Mouse (Mus musculus): ENCODE results near the gene Rasgrf1.

Gene Rasgrf1

DNA sequence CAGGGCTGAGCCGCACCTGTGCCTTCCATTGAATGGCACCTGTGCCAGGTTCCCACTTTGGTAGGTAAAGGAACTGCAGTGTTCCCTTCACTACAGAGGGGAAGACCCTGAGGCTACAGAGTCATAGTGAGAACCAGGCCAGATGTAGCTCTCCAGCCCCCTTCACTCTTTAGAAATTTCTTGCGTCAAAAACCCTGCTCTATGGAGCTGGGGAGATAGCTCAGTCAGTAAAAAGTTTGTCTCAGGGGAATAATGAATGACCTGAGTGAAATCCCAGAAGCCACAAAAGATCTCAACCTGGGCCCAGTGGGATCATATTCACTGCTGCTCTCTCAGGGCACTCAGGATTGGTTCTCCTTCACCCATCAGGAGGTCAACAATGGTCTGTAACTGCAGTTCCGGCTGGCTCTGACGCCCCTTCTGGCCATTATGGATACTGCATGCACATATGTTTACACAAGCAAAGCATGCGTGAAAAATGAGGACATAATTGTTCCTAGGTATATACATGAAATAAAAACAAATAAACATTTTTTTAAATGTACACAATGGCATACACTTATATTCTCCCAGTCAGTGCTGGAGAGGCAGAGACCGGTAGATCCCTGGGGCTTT, 59.2 kb downstream of the Rasgrf1 start:
- DNase-seq (ENCODE audit: extremely low read depth, low read depth): no peak

DNA sequence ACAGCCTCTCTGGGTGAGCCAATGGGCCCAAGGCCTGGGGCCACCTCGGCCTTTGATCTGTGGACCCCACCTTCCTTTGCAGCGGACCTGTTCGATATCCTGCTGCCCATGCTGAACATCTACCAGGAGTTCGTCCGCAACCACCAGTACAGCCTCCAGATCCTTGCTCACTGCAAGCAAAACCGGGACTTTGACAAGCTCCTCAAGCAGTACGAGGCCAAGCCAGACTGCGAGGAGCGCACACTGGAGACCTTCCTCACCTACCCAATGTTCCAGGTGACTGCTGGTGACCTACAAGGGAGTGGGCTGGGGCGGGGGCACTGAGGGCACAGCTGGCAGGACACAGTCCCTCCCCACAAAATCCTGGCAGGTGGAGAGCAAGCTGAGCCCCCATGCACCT, 60.6 kb downstream of the Rasgrf1 start:
- no peak for DNase-seq (ENCODE audit: extremely low read depth, low read depth)

DNA sequence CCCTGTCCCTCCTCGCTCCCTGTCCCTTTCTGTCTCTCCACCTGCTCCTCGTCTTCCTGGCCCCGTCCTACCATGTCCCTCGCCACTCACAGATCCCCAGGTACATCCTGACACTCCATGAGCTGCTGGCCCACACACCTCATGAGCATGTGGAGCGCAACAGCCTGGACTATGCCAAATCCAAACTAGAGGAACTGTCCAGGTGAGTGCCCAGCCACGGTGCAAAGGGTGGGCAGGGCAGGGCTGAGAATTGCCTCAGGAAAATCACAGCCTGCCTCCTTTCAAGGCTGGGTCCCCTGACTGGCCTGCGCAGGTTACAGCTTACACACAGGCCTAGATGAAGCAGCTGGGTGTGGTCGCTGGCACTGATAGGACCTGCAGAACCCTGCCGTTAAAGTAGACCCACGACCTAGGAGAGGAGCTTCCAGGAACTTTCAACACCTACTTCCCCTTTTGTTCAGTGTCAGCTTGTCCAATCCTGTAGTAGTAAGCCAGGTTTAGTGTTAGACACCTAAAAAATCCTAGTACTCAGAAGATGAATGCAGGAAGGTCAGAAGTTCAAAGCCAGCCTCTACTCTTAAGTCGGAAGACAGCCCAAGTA, 61.3 kb downstream of the Rasgrf1 start:
- DNase-seq (ENCODE audit: extremely low read depth, low read depth): peak; percentile 17

- no peak for DNase-seq (ENCODE audit: extremely low read depth, low read depth)
These were observed 62.6 kb downstream of the Rasgrf1 start for GRCm38 (mm10) chr9:89972321-89972720.

DNA sequence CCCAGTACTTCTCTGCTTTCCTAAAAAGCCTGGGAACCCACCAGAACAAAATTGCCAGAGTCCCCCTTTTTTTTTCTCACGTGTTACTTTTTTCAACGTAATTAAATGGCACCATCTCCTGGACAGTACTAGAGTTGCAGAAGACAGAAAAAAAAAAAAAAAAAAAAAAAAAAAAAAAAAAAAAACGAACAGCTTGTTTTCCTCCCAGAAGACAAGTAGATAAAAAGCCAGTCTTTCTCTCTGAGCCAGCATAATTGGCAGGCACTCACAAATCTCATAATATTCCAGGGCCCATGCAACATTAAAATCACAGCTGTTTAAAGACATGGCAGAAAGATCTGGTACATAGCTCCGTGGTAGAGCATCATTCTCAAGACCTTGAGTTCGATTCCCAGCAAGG, 64.1 kb downstream of the Rasgrf1 start:
- DNase-seq (ENCODE audit: extremely low read depth, low read depth): no peak

DNA sequence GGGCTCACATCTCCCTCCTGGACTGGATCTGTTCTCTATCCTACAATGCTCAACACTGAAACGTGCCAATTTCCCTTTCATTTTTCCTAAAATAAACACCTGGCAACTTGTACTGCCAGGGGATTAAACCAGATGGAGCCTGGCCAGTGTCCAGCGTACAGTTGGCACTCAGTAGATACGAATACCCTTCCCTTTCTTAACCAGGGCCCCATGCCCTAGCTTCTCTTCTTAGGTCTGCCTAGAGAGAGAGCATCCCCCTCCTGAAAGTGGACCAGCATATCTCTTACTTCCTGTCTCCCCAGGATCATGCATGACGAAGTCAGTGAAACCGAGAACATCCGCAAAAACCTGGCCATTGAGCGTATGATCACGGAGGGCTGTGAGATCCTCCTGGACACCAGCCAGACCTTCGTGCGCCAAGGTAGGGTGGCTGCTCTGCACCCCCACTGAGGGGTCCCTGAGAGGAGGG, 64.8 kb downstream of the Rasgrf1 start:
- DNase-seq (ENCODE audit: extremely low read depth, low read depth): no peak

GRCm38 (mm10) chr9:89976366-89976940, 66.7 kb downstream of the Rasgrf1 start:
- no peak for DNase-seq (ENCODE audit: extremely low read depth, low read depth)

- no peak for DNase-seq (ENCODE audit: extremely low read depth, low read depth)
These were observed 69.5 kb downstream of the Rasgrf1 start for GRCm38 (mm10) chr9:89979248-89979647.

GRCm38 (mm10) chr9:89982256-89982655, 72.5 kb downstream of the Rasgrf1 start:
- no peak for DNase-seq (ENCODE audit: extremely low read depth, low read depth)

- DNase-seq (ENCODE audit: extremely low read depth, low read depth): no peak
These were observed 78.3 kb downstream of the Rasgrf1 start for GRCm38 (mm10) chr9:89988053-89988452.

DNA sequence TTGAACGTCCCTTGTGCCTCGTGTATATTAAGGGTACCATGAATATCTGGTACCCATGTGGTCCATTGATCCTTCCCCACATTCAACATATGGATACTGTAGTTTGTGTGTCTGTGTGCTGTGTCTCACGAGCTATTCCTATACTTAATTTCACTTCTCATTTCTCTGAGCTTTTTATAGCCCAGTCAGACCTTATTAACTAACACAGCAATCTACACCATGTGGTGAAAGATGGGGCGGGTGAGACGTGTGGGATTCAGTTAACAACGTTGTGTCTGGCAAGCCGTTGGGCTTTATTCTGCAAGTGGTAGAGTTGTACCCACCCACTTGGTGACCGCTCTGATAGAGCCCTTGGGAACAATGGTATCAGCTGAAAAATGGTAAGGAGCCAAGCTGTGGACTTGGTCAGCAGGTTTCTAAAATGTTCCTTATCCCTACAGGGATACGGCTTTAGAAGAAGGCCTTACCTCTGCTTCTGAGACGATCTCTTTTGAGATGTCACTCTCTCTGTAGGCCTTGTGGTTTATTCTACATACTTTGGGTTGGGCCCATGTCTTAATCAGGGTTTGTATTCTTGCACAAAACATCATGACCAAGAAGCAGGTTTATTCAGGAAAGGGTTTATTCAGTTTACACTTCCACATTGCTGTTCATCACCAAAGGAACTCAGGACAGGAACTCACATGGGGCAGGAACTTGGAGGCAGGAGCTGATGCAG, 79.3 kb downstream of the Rasgrf1 start:
- no peak for DNase-seq (ENCODE audit: extremely low read depth, low read depth)

DNA sequence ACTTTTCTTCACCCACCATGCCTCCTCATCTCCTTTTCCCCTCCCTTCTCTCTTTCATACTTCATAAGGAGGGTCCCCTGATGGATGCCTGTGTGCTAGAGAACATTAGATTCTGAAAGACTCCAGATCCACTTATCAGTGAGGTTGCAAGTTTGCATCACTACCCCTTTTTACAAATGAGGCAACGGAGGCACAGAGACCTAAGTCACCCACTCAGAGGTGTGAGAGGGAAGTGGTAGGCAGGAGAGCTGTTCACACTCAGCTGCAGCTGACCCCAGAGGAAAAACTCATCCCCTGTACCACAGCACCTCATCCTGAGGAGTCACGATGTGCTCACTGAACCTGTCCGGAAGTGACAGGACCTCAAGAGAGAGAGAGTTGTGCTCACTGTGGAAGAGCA, 96.7 kb downstream of the Rasgrf1 start:
- no peak for DNase-seq (ENCODE audit: extremely low read depth, low read depth)

DNA sequence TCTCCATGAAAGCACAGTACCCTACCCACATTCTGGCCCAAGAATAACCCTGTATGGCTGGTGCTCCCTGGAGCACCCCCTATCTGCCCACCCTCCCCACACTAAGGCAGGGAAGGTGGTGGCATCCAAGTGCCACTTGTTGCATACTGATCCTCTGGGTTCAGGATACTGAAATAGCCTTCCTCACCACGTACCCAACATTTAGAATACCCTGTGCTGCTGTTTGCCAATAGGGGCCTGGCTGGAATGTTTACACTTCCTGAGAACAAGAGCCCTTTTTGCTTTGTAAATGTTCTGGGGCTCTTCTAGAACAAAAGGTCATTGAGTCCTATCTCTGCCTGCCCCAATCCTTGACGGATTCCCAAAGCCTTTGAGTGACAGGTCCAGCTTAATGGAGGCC, 97.4 kb downstream of the Rasgrf1 start:
- no peak for DNase-seq (ENCODE audit: extremely low read depth, low read depth)

DNA sequence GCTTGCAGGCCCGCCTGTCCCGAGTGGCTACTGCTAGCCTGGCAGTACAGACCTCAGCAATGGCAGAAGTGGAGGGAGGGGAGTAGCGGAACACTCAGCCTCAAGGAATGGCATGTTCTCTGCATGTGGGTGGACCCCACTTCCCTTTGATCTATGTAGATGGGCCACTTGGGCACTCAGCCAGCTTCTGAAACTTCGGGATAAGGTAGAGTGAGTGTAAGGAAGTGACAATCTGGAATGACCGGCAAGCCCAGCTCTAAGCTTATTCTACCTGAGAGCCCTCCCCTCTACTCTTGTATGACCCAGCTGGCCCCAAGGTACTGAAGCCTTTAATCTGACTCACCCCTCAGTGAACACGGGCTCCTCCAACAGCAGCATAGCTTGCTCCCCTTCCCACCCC, 98.4 kb downstream of the Rasgrf1 start:
- DNase-seq (ENCODE audit: extremely low read depth, low read depth): no peak

GRCm38 (mm10) chr9:90011849-90012248, 102.1 kb downstream of the Rasgrf1 start:
- DNase-seq (ENCODE audit: extremely low read depth, low read depth): no peak

GRCm38 (mm10) chr9:90014649-90015048, 104.9 kb downstream of the Rasgrf1 start:
- no peak for DNase-seq (ENCODE audit: extremely low read depth, low read depth)

- no peak for DNase-seq (ENCODE audit: extremely low read depth, low read depth)
These were observed 106.5 kb downstream of the Rasgrf1 start for GRCm38 (mm10) chr9:90016204-90016603.

GRCm38 (mm10) chr9:90020866-90021265, 111.2 kb downstream of the Rasgrf1 start:
- DNase-seq (ENCODE audit: extremely low read depth, low read depth): no peak

DNA sequence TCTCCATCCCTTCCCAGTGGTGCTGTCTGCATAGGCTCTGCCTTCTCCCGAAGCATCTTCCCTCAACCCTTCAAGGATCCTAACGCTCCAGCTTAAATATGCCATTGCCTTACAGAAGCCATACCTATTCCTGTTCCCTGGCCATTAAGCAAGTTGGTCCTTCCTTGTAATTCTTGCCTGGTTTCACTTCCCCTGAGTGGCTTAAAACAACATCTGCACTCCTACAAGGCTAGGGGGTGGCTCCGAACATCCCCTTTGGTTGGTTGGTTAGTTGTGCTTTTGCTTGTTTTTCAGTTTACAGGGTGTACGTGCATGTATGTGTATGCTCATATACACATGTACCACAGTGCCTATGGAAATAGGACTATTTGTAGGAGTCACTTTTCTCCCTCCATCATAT, 111.7 kb downstream of the Rasgrf1 start:
- no peak for DNase-seq (ENCODE audit: extremely low read depth, low read depth)

DNA sequence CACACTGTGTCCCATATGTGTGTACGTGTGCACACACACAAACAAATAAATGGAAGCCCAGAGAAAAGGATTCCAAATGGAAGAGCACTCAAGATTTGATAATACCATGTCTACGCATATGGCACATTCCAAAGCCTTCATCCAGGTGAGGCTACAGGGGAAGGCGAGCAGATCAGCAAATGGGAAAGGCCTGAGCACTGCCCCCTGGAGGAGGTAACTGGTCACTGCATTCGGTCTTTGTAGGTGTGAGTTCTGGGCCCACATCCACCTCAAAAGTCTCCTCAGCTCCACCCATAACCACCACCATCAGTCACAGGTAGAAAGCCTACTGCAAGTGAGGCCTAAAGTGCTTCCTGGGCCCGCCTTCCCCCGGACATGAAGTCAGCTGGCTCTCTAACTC, 118.0 kb downstream of the Rasgrf1 start:
- no peak for DNase-seq (ENCODE audit: extremely low read depth, low read depth)

- DNase-seq (ENCODE audit: extremely low read depth, low read depth): no peak
These were observed 124.2 kb downstream of the Rasgrf1 start for GRCm38 (mm10) chr9:90033922-90034321.

GRCm38 (mm10) chr9:90035168-90035567, 125.5 kb downstream of the Rasgrf1 start:
- no peak for DNase-seq (ENCODE audit: extremely low read depth, low read depth)
